Mouse (Mus musculus) cortical plate, adult 2 months (tissue): Measurements from ENCODE around the gene Rufy1. TPM values are rescaled to one million over a fixed set of nuclear protein-coding genes. Genes with fewer than 3 reads are reported as not detected.
"Not testable (repeated sequence)": the region's sequence is repeated elsewhere in the genome, so short reads cannot be mapped to it uniquely, and the experiment has no call there.

Experiments
- H3K27ac ChIP-seq: fragments of 200-500 bp; 2 replicates; pipeline ENCODE4 v1.5.1; 2012; ENCODE audit warnings: low read length, control low read depth, inconsistent platforms; ENCODE audit not compliant: insufficient read depth
- H3K4me1 ChIP-seq: fragments of 200-500 bp; 2 replicates; pipeline ENCODE4 v1.6.1; 2011; ENCODE audit warnings: low read length; ENCODE audit not compliant: control insufficient read depth, insufficient read depth
- H3K4me3 ChIP-seq: fragments of 200-500 bp; 2 replicates; pipeline ENCODE4 v1.5.1; 2011; ENCODE audit warnings: mild to moderate bottlenecking, low read length, control low read depth; ENCODE audit not compliant: insufficient read depth
- CTCF ChIP-seq: fragments of 200-500 bp; IDR thresholded peaks from 2 replicates; pipeline ENCODE4 v1.5.1; 2011; ENCODE audit warnings: mild to moderate bottlenecking, control low read depth, low read length; ENCODE audit not compliant: insufficient read depth; ENCODE audit errors: extremely low read depth
- POLR2A ChIP-seq: fragments of 200-500 bp; IDR thresholded peaks from 2 replicates; pipeline ENCODE4 v1.6.1; 2011; ENCODE audit warnings: mild to moderate bottlenecking, low read length, control low read depth; ENCODE audit not compliant: insufficient read depth; ENCODE audit errors: extremely low read depth
- polyA plus RNA-seq: library from polyadenylated mRNA; depleted of rRNA; stranded (reverse); fragments of >200 nt; gene quantifications from 2 replicates; pipeline ENCODE4 v1.2.3, GENCODE M21; 2012; rRNA removed

Rufy1 gene
- polyA plus RNA-seq, 1 experiment = 37.5 TPM

DNA sequence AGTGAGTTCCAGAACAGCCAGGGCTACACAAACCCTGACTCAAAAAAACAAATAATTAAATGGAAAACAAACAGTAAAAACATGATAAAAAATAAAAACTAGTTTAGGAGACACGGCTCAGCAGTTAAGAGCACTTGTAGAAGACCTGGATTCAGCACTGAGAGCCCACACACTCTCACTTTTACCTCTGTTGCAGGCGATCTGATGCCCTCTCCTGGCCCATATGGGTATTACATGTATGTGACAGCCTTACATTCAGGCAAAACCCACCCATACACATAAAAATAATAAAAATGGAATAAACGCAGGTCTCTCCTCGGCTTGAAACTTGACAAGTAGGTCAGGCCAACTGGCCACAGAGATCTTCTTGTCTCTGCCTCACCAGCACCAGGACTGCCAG is 66.4 kb downstream of the Rufy1 start:
- TF ChIP-seq POLR2A (no peak), CTCF (peak; percentile 94)
- H3K27ac ChIP-seq = no peak overlapping the region
- no peaks in the 10 kb centered on the region for H3K4me1 ChIP-seq

DNA sequence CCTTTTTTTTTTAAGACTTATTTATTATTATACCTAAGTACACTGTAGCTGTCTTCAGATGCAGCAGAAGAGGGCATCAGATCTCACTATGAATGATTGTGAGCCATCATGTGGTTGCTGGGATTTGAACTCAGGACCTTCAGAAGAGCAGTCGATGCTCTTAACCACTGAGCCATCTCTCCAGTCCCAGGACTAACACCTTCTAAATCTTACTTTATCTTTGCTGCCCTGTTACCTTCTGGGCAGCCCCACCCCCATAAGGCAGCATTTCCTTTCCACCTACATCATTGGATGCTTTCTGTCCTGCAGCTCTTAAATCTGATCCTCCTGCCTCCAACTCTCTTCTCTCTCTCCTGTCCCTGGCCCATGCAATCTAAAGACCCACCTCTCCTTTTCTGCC is 69.6 kb downstream of the Rufy1 start:
- not testable (repeated sequence) for H3K27ac ChIP-seq, H3K4me1 ChIP-seq, H3K4me3 ChIP-seq

More for the DNA sequence above, 66.4 kb downstream of the Rufy1 start:
- no peak overlapping the region for H3K4me3 ChIP-seq

DNA sequence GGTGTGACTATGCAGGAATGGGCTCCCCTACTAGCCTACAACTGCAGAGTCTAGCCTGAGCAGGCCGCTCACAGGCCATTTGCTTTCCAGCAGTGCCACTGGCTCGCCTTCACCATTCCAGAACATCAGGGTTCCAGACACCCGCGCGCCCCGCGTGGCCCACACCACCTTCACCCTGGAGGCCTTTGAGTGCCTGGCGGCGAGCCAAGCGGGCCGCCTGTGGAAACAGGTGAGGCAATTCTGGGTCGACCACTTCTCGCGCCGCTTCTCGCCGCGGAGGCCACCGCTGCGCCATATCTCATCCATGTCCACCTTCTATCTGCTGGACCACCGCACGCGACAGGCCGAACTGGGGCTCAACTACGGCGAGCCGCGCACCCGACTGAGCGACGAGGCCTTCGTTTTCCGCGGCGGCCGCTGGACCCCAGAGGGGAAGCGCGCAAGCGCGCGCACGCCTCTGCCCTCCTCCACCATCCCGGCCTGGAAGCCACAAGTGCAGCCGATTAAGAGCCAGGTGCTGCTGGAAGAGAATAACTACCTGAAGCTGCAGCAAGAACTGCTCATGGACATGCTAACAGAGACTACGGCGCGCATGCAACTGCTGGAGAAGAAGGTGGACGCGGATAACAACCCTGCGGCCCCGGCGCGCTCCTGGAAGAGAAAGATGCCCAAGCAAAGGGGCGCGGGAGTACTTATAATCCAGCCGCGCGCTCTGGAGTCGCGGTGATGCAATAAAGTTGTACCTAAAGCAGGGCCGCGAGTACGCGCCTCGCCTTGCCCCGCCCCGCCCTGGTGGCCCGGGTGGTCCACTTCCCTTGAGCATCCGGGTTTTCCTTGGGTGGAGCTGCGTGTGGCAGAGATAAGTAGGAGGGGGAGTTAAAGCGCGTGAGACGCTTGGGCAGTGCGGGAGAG is 71.7 kb downstream of the Rufy1 start:
- H3K4me1 ChIP-seq = no peaks in the 10 kb centered on the region
- peak overlapping the region; percentile 80 for H3K27ac ChIP-seq
- peak; percentile 31; the same call in 1 of the 2 replicates for TF ChIP-seq POLR2A
- TF ChIP-seq CTCF = no peak
- peak overlapping the region; percentile 69 for H3K4me3 ChIP-seq

DNA sequence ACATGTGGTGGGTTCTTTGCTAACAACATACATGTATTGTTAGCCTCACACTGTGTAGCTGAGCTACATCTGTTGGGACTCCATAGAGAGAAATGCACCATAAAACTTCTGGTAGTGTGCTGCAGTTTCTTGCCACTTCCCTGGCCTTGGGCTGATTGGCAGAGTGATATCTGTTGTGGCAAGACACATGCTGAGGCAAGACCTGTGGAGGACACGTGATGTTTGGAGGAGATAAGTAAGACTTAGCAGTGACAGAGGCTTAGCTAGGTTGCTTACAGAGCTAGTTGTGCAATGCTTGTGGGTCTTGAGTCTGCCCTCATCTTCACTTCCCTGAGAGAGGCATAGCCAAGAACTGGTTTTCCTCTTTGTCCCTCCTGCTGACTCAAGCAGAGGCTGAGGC is 75.5 kb downstream of the Rufy1 start:
- Histone ChIP-seq H3K4me1 (no peaks in the 10 kb centered on the region), H3K27ac (no peak overlapping the region), H3K4me3 (no peak overlapping the region)
- TF ChIP-seq CTCF = no peak
- TF ChIP-seq POLR2A = no peak

DNA sequence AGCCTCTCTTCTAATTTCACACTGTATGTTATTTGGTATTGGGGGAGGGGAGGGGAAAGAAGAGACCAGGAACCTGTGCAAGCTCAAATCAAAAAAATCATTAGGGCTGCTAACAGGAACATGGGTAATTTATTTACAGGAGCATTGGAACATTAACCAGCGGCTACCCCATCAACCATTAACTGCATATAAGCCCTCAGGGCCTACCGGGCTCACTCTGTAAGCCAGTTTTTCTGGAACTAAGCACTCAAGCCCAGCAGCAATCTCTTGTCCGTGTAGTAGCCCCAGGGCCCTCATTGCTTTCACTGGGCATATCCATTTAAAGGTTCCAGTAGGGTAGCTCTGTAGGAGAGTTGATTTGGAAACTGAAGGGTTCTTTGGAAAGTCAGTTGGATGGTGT is 76.1 kb downstream of the Rufy1 start:
- TF ChIP-seq POLR2A = no peak
- no peak for TF ChIP-seq CTCF
- Histone ChIP-seq H3K27ac (no peak overlapping the region), H3K4me3 (no peak overlapping the region), H3K4me1 (no peaks in the 10 kb centered on the region)

DNA sequence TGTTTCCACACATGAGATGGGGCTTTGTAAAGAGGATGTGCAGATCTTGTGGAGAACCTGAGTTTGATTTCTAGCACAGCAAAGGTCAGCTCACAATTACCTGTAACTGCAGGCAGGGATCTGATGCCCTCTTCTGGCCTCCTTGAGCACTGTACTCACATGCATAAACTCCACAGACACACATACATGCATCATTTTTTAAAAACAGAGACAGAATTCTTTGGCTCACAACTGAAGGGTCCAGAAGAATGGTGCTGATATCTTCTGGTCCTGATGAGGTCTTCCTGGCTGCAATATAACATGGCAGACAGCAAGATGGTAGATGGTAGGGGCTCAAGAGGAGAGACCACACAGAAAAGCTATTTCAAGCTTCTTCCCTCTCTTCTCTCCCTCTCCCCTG is 76.8 kb downstream of the Rufy1 start, which contains the start of gene Cby3:
Cby3 (plus strand) TSS at position 301 of the 400 bp plus-strand sequence.
- no peak within 1 kb of the TSS for H3K27ac ChIP-seq
- no peaks in the 10 kb centered on the region for H3K4me1 ChIP-seq
- TF ChIP-seq CTCF = no peak
- TF ChIP-seq POLR2A = no peak
- H3K4me3 ChIP-seq = no peak within 1 kb of the TSS

DNA sequence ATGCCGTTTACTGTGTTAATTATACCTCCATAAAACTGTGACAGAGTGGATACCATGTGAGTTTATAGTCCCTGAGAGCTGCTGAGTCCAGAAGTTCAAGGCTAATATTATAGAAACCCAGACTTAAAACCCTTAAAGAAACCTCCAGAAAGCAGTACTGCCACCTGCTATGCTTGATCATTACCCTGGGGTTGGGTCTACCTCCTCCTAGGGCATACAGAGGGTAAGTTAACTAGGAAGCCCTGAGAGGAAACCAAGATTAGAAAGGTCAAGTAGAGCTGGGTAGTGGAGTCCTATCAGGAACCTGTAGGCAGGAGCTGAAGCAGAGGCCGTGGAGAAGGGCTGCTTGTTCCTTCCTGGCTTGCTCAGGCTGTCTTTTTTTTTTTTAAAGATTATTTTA is 78.7 kb downstream of the Rufy1 start:
- no peak for TF ChIP-seq CTCF
- no peak for TF ChIP-seq POLR2A
- H3K27ac ChIP-seq = no peak overlapping the region
- H3K4me1 ChIP-seq = no peaks in the 10 kb centered on the region
- no peak overlapping the region for H3K4me3 ChIP-seq

DNA sequence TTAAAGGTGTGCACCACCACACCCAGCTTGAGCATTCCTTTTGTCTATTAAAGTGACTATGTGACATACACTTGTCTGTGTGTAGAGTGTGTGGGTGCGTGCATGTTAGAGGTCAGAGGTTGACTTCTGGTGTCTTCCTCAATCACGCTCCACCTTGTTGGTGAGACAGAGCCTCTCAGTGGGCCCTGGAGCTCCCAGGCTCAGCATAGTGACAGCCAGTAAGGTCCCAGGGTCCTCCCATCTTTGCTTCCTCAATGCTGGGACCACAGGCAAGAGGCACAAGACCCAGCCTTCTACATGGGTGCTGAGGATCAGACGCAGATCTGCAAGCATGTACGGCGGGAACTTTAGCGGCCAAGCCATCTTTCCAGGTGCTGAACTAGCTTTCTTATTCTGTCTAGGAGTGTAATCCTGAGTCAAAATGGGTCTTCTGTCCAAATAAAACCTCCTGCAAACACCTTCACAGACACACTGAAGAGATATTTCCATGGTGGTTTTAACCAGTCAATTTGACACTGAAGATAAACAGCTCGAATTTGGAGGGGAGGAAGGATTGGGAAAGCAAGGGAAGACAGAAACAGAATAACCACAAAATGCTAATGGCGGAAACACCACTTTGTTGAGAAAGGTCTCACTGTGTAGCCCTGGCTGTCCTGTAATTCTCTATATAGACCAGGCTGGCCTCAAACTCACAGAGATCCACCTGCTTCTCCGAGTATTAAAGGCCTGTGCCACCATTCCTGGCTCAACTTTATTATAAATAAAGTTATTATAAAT is 84.5 kb downstream of the Rufy1 start:
- H3K4me3 ChIP-seq = no peak overlapping the region
- TF ChIP-seq POLR2A (no peak), CTCF (no peak)
- no peaks in the 10 kb centered on the region for H3K4me1 ChIP-seq
- H3K27ac ChIP-seq = no peak overlapping the region

DNA sequence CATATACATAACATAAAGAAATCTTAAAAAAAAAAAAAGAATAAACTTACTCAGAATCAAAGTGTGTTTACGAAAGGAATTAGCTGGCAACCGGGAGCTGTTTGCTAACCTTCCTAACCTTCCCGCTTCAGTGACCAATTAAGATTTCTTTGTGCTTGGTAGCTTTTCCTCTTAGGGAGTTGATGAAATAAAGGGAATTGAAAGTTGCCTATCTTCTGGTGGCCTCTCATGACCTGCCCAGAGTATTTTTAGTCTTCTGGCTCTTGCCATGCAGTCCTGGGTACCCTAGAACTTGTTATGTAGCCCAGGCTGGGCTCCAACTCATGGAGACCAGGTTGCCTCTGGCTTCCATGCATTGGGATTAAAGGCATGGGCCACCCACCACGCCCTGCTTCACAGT is 85.4 kb downstream of the Rufy1 start:
- Histone ChIP-seq H3K27ac (no peak overlapping the region), H3K4me1 (no peaks in the 10 kb centered on the region), H3K4me3 (no peak overlapping the region)
- TF ChIP-seq POLR2A (no peak), CTCF (no peak)

Other genes starting within 250 kb of the Rufy1 start
- 410 and 414 TPM in 2 replicates for gene Sqstm1, start 220.3 kb downstream of the Rufy1 start, polyA plus RNA-seq
- 56.6 and 61.1 TPM in 2 replicates for gene Mgat4b, start 220.2 kb downstream of the Rufy1 start, polyA plus RNA-seq
- gene Ltc4s, start 192.5 kb downstream of the Rufy1 start, polyA plus RNA-seq = 22.5 and 24.2 TPM in 2 replicates
- gene Maml1, start 138.8 kb downstream of the Rufy1 start, polyA plus RNA-seq = 5.7 and 6.3 TPM in 2 replicates
- gene Canx, start 105.5 kb downstream of the Rufy1 start, polyA plus RNA-seq = 229 and 257 TPM in 2 replicates
- 0.53 and 0.71 TPM in 2 replicates for gene Cby3, start 76.7 kb downstream of the Rufy1 start, polyA plus RNA-seq
- gene Hnrnph1, start 54.1 kb downstream of the Rufy1 start, polyA plus RNA-seq = 227 and 311 TPM in 2 replicates
- 8.7 and 10.6 TPM in 2 replicates for gene Adamts2, start 171.0 kb upstream of the Rufy1 start, polyA plus RNA-seq